In genomic region chr12:35734371-35734770, GRCm38 (mm10) we compare ENCODE assay signal across 17 mouse cellular contexts.
"Had no signal": no experiment of that assay in that cellular context is flagged by ENCODE, and none has a peak within 500 bp of the region (broad histone marks: within the 10 kb centered on the region; RNA-seq: fewer than 3 reads in every experiment).

No protein-coding gene starts in this region.

- H3K36me3 ChIP-seq: lung, embryonic 15.5 days; midbrain, embryonic 13.5 days; midbrain, embryonic 15.5 days; neural tube, embryonic 12.5 days; stomach, embryonic 15.5 days had no signal

- H3K4me2 ChIP-seq: lung, embryonic 15.5 days; midbrain, embryonic 11.5 days; midbrain, embryonic 13.5 days; midbrain, embryonic 15.5 days; neural tube, embryonic 12.5 days; stomach, embryonic 15.5 days had no signal

- H3K27me3 ChIP-seq: lung, embryonic 15.5 days; megakaryocyte, embryonic 14.5 days; midbrain, embryonic 13.5 days; midbrain, embryonic 15.5 days; neural tube, embryonic 12.5 days; stomach, embryonic 15.5 days had no signal

- H3K4me3 ChIP-seq: lung, embryonic 15.5 days; megakaryocyte, embryonic 14.5 days; midbrain, embryonic 13.5 days; midbrain, embryonic 15.5 days; neural tube, embryonic 12.5 days; stomach, embryonic 15.5 days had no signal

- H3K9me3 ChIP-seq: lung, embryonic 15.5 days; megakaryocyte, embryonic 14.5 days; midbrain, embryonic 13.5 days; midbrain, embryonic 15.5 days; neural tube, embryonic 12.5 days; stomach, embryonic 15.5 days had no signal

- H3K27ac ChIP-seq: lung, embryonic 15.5 days; macrophage; midbrain, embryonic 13.5 days; midbrain, embryonic 15.5 days; neural tube, embryonic 12.5 days; stomach, embryonic 15.5 days; stomach, postnatal 0 days had no signal

- H3K4me1 ChIP-seq: lung, embryonic 15.5 days; midbrain, embryonic 13.5 days; midbrain, embryonic 15.5 days; neural tube, embryonic 12.5 days; stomach, embryonic 15.5 days had no signal

- ATAC-seq: lung, postnatal 0 days; midbrain, embryonic 13.5 days; midbrain, embryonic 15.5 days had no signal

- DNase-seq: lung, adult 2 months; lung, postnatal 14 days; lung, postnatal 36 days; right cerebral cortex, postnatal 14 days; thymus, adult 2 months; thymus, postnatal 25 days; thymus, postnatal 4 days had no signal

- H3K9ac ChIP-seq: lung, embryonic 15.5 days; midbrain, embryonic 13.5 days; midbrain, embryonic 15.5 days; neural tube, embryonic 12.5 days; stomach, embryonic 15.5 days had no signal
